Mouse (Mus musculus): ENCODE measurements around the gene R3hcc1l. TPM values are rescaled to one million over a fixed set of nuclear protein-coding genes. Genes with fewer than 3 reads are reported as not detected.

The R3hcc1l gene
- polyA plus RNA-seq, 1 experiment from 2014 or later, result 15.0 TPM

Other genes starting within 250 kb of the R3hcc1l start
- 0.07 and 0.28 TPM in 2 replicates for gene Crtac1, start 87.0 kb upstream of the R3hcc1l start, polyA plus RNA-seq (2016; fragmentation: Nextera tagmentation; extraction: Ambion mirVana)
- gene Loxl4, start 94.1 kb downstream of the R3hcc1l start, polyA plus RNA-seq (2016; fragmentation: Nextera tagmentation; extraction: Ambion mirVana), result 0.04 and 0.10 TPM in 2 replicates
- gene Pyroxd2, start 234.0 kb downstream of the R3hcc1l start, polyA plus RNA-seq (2016; fragmentation: Nextera tagmentation; extraction: Ambion mirVana), result 1.5 and 2.8 TPM in 2 replicates

All from heart, embryonic 10.5 days (tissue).